11 mouse cellular contexts compared by ENCODE assay signal in the genomic region with DNA sequence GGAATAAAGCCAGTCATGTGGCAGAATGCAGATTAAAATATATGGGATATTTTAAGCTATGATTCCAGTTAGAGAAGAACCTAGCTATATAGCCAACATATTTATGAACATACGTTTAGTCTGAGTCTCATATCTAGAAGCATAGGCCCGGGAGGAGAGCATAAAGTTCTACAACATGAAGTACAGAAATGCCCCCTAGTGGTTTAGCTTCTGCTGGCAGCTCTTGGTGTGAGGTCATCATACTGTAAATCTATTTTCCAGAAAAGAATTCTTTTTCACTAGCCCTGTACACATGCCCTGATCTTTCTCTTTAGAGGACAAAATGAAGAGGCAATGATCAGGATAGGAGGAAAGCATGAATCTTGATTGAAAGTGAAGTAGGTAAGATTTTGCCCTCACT. TPM values are rescaled to one million over a fixed set of nuclear protein-coding genes. Genes with fewer than 3 reads are reported as not detected.
DNase-seq lines count a peak whose midpoint lies in the region; ATAC-seq and TF ChIP-seq lines count a peak whose summit lies in the region.
"Had no signal": no experiment of that assay in that cellular context is flagged by ENCODE, and none has a peak within 500 bp of the region (broad histone marks: within the 10 kb centered on the region; RNA-seq: fewer than 3 reads in every experiment).

No protein-coding gene starts in this region.

- H3K4me2 ChIP-seq in midbrain, postnatal 0 days (ENCODE audit: low read depth, low read length, poor library complexity, severe bottlenecking), result no peak overlapping the region
- H3K4me2 ChIP-seq in midbrain, embryonic 13.5 days (replicated peaks), result no peak overlapping the region
- H3K4me2 ChIP-seq: midbrain, embryonic 11.5 days had no signal

- TF ChIP-seq POLR2A in heart, adult 2 months (IDR thresholded peaks at IDR 0.05; ENCODE audit: insufficient read depth, low read depth, low read length), result no peak

- no peak overlapping the region for H3K4me3 ChIP-seq in heart, adult 2 months
- no peak overlapping the region for H3K4me3 ChIP-seq in heart, embryonic 10.5 days
- no peak overlapping the region for H3K4me3 ChIP-seq in midbrain, postnatal 0 days (ENCODE audit: low read depth, low read length)
- H3K4me3 ChIP-seq in midbrain, embryonic 13.5 days (replicated peaks), result no peak overlapping the region

- no peaks in the 10 kb centered on the region for H3K9me3 ChIP-seq in heart, embryonic 10.5 days
- H3K9me3 ChIP-seq in midbrain, postnatal 0 days (ENCODE audit: low read length), result no peaks in the 10 kb centered on the region
- no peaks in the 10 kb centered on the region for H3K9me3 ChIP-seq in midbrain, embryonic 13.5 days

- no peak overlapping the region for H3K9ac ChIP-seq in heart, adult 2 months (ENCODE audit: low read depth, low read length)
- no peak overlapping the region for H3K9ac ChIP-seq in midbrain, postnatal 0 days (replicated peaks; ENCODE audit: low read length, poor library complexity, severe bottlenecking)
- no peak overlapping the region for H3K9ac ChIP-seq in midbrain, embryonic 13.5 days (replicated peaks)

- H3K27ac ChIP-seq in heart, adult 2 months, result no peak overlapping the region
- no peak overlapping the region for H3K27ac ChIP-seq in heart, embryonic 10.5 days
- no peak overlapping the region for H3K27ac ChIP-seq in midbrain, postnatal 0 days (ENCODE audit: low read depth, low read length)
- no peak overlapping the region for H3K27ac ChIP-seq in midbrain, embryonic 13.5 days

- peak; percentile 61 for TF ChIP-seq CTCF in heart, adult 2 months (IDR thresholded peaks at IDR 0.05)
- TF ChIP-seq CTCF in midbrain, postnatal 0 days (IDR thresholded peaks at IDR 0.05), result peak; percentile 20

- DNase-seq in heart, adult 2 months, result no peak
- no peak for DNase-seq in heart, embryonic 10.5 days (ENCODE audit: low spot score)
- peak; percentile 24 for DNase-seq in midbrain, postnatal 0 days (ENCODE audit: low spot score)
- DNase-seq in c-Kit-positive CD71-positive TER-119-positive erythroid progenitor cells, embryonic 14.5 days (ENCODE audit: low spot score), result peak; percentile 2
- DNase-seq in retina, embryonic 14.5 days (ENCODE audit: low spot score), result peak; percentile 21
- no peak for DNase-seq in heart, postnatal 14 days
- DNase-seq in layer of hippocampus, adult 9-11 months, result no peak
- DNase-seq: gastrocnemius, postnatal 36 days had no signal

- WGBS in heart, adult 2 months, result 25% methylated on average over 2 of the region's 2 CpGs
- 56% methylated on average over 2 of the region's 2 CpGs for WGBS in heart, embryonic 10.5 days
- WGBS in midbrain, postnatal 0 days, result 71% methylated on average over 2 of the region's 2 CpGs
- WGBS in midbrain, embryonic 13.5 days, result 52% methylated on average over 2 of the region's 2 CpGs

- no peak for TF ChIP-seq EP300 in heart, adult 2 months (IDR thresholded peaks at IDR 0.05; ENCODE audit: insufficient read depth, low read depth, low read length)

- no peaks in the 10 kb centered on the region for H3K79me2 ChIP-seq in heart, adult 2 months (replicated peaks; ENCODE audit: control insufficient read depth, insufficient read depth, low read length)

- intact Hi-C loops in heart, adult 2 months (cut with DNase I), result no loop called here
- intact Hi-C loops in heart, postnatal 14 days (cut with DNase I), result no loop called here

- H3K27me3 ChIP-seq in heart, adult 2 months (ENCODE audit: control insufficient read depth, insufficient read depth, low read length), result no peaks in the 10 kb centered on the region
- H3K27me3 ChIP-seq in heart, embryonic 10.5 days (ENCODE audit: insufficient read depth, poor library complexity, severe bottlenecking), result no peaks in the 10 kb centered on the region
- H3K27me3 ChIP-seq in midbrain, postnatal 0 days (ENCODE audit: insufficient read depth, low read length), result no peaks in the 10 kb centered on the region
- H3K27me3 ChIP-seq in midbrain, embryonic 13.5 days, result no peaks in the 10 kb centered on the region

- no peak for ATAC-seq in midbrain, postnatal 0 days (ENCODE audit: low FRiP score)
- ATAC-seq in midbrain, embryonic 13.5 days, result no peak

- H3K36me3 ChIP-seq in heart, adult 2 months (ENCODE audit: control insufficient read depth, insufficient read depth, low read length), result no peaks in the 10 kb centered on the region
- H3K36me3 ChIP-seq in heart, embryonic 10.5 days, result no peaks in the 10 kb centered on the region
- H3K36me3 ChIP-seq in midbrain, postnatal 0 days (ENCODE audit: insufficient read depth, low read length), result no peaks in the 10 kb centered on the region
- no peaks in the 10 kb centered on the region for H3K36me3 ChIP-seq in midbrain, embryonic 13.5 days

- H3K4me1 ChIP-seq in heart, adult 2 months (ENCODE audit: control insufficient read depth, insufficient read depth, low read length), result no peaks in the 10 kb centered on the region
- H3K4me1 ChIP-seq in heart, embryonic 10.5 days, result no peaks in the 10 kb centered on the region
- H3K4me1 ChIP-seq in midbrain, postnatal 0 days (ENCODE audit: insufficient read depth, low read length), result no peaks in the 10 kb centered on the region
- no peaks in the 10 kb centered on the region for H3K4me1 ChIP-seq in midbrain, embryonic 13.5 days (replicated peaks)

RNA-seq across cellular contexts. Expression of a gene that starts 1.8 kb away (rescaled TPM):
- not detected for total RNA-seq in heart, adult 2 months (2021)
- polyA plus RNA-seq in heart, adult 2 months (2012; rRNA removed), result not detected in 2 replicates
- not detected in 2 replicates for polyA plus RNA-seq in heart, embryonic 10.5 days (2016; fragmentation: Nextera tagmentation; extraction: Ambion mirVana)
- total RNA-seq in midbrain, postnatal 0 days (2014; rRNA removed), result not detected in 2 replicates
- polyA plus RNA-seq in midbrain, postnatal 0 days (2015; fragmentation: Nextera tagmentation; extraction: Ambion mirVana), result not detected in 2 replicates
- not detected in 2 replicates for polyA plus RNA-seq in midbrain, embryonic 13.5 days (2015; fragmentation: Nextera tagmentation; extraction: Ambion mirVana)
- not detected for total RNA-seq in heart, postnatal 14 days (2021)
- total RNA-seq: gastrocnemius, postnatal 36 days; layer of hippocampus, postnatal 10 days had no signal
- polyA plus RNA-seq: midbrain, embryonic 11.5 days had no signal

RNA-seq across cellular contexts. Expression of a gene that starts 7.1 kb away (rescaled TPM):
- not detected for total RNA-seq in heart, adult 2 months (2021)
- not detected in 2 replicates for polyA plus RNA-seq in heart, adult 2 months (2012; rRNA removed)
- not detected in 2 replicates for polyA plus RNA-seq in heart, embryonic 10.5 days (2016; fragmentation: Nextera tagmentation; extraction: Ambion mirVana)
- not detected in 2 replicates for total RNA-seq in midbrain, postnatal 0 days (2014; rRNA removed)
- polyA plus RNA-seq in midbrain, postnatal 0 days (2015; fragmentation: Nextera tagmentation; extraction: Ambion mirVana), result not detected in 2 replicates
- polyA plus RNA-seq in midbrain, embryonic 13.5 days (2015; fragmentation: Nextera tagmentation; extraction: Ambion mirVana), result not detected in 2 replicates
- total RNA-seq in heart, postnatal 14 days (2021), result not detected
- total RNA-seq: gastrocnemius, postnatal 36 days; layer of hippocampus, postnatal 10 days had no signal
- polyA plus RNA-seq: midbrain, embryonic 11.5 days had no signal

RNA-seq across cellular contexts. Expression of a gene that starts 17.9 kb away (rescaled TPM):
- total RNA-seq in heart, adult 2 months (2021), result not detected
- polyA plus RNA-seq in heart, adult 2 months (2012; rRNA removed), result not detected in 2 replicates
- polyA plus RNA-seq in heart, embryonic 10.5 days (2016; fragmentation: Nextera tagmentation; extraction: Ambion mirVana), result not detected in 2 replicates
- not detected in 2 replicates for total RNA-seq in midbrain, postnatal 0 days (2014; rRNA removed)
- polyA plus RNA-seq in midbrain, postnatal 0 days (2015; fragmentation: Nextera tagmentation; extraction: Ambion mirVana), result not detected in 2 replicates
- not detected in 2 replicates for polyA plus RNA-seq in midbrain, embryonic 13.5 days (2015; fragmentation: Nextera tagmentation; extraction: Ambion mirVana)
- total RNA-seq in heart, postnatal 14 days (2021), result not detected
- total RNA-seq: gastrocnemius, postnatal 36 days; layer of hippocampus, postnatal 10 days had no signal
- polyA plus RNA-seq: midbrain, embryonic 11.5 days had no signal

RNA-seq across cellular contexts. Expression of a gene that starts 22.8 kb away (rescaled TPM):
- total RNA-seq in heart, adult 2 months (2021), result not detected
- not detected in 2 replicates for polyA plus RNA-seq in heart, adult 2 months (2012; rRNA removed)
- polyA plus RNA-seq in heart, embryonic 10.5 days (2016; fragmentation: Nextera tagmentation; extraction: Ambion mirVana), result not detected in 2 replicates
- not detected in 2 replicates for total RNA-seq in midbrain, postnatal 0 days (2014; rRNA removed)
- polyA plus RNA-seq in midbrain, postnatal 0 days (2015; fragmentation: Nextera tagmentation; extraction: Ambion mirVana), result not detected in 2 replicates
- polyA plus RNA-seq in midbrain, embryonic 13.5 days (2015; fragmentation: Nextera tagmentation; extraction: Ambion mirVana), result not detected in 2 replicates
- not detected for total RNA-seq in heart, postnatal 14 days (2021)
- total RNA-seq: gastrocnemius, postnatal 36 days; layer of hippocampus, postnatal 10 days had no signal
- polyA plus RNA-seq: midbrain, embryonic 11.5 days had no signal

RNA-seq across cellular contexts. Expression of a gene that starts 27.4 kb away (rescaled TPM):
- total RNA-seq in heart, adult 2 months (2021), result not detected
- polyA plus RNA-seq in heart, adult 2 months (2012; rRNA removed), result not detected in 2 replicates
- polyA plus RNA-seq in heart, embryonic 10.5 days (2016; fragmentation: Nextera tagmentation; extraction: Ambion mirVana), result not detected in 2 replicates
- total RNA-seq in midbrain, postnatal 0 days (2014; rRNA removed), result not detected in 2 replicates
- not detected in 2 replicates for polyA plus RNA-seq in midbrain, postnatal 0 days (2015; fragmentation: Nextera tagmentation; extraction: Ambion mirVana)
- polyA plus RNA-seq in midbrain, embryonic 13.5 days (2015; fragmentation: Nextera tagmentation; extraction: Ambion mirVana), result not detected in 2 replicates
- not detected for total RNA-seq in heart, postnatal 14 days (2021)
- total RNA-seq: gastrocnemius, postnatal 36 days; layer of hippocampus, postnatal 10 days had no signal
- polyA plus RNA-seq: midbrain, embryonic 11.5 days had no signal

Comparison
In these comparisons a context has a peak if more than half of its experiments do, and no peak if none do; other contexts are left out.
1. DNase-seq: peak in midbrain, postnatal 0 days (single experiment), c-Kit-positive CD71-positive TER-119-positive erythroid progenitor cells, embryonic 14.5 days (single experiment) and retina, embryonic 14.5 days (single experiment); none in heart, adult 2 months (0 of 2), heart, embryonic 10.5 days (single experiment), heart, postnatal 14 days (0 of 2) and layer of hippocampus, adult 9-11 months (single experiment).